Mouse (Mus musculus) adrenal gland, postnatal 25 days (tissue): ENCODE measurements around the gene Nsg1. TPM values are rescaled to one million over a fixed set of nuclear protein-coding genes. Genes with fewer than 3 reads are reported as not detected.
A peak's percentile ranks its signal among the peaks of the same experiment; 100 is the strongest.

Source experiments
- DNase-seq: peaks from one replicate; pipeline ENCODE4 v3.0.0; 2021; ENCODE audit warnings: mixed read lengths
- long read RNA-seq: library from polyadenylated mRNA; stranded (forward); transcript quantifications from one replicate; pipeline ENCODE4 v2.0.0, GENCODE M21; 2021
- total RNA-seq: library from RNA; stranded (reverse); gene quantifications from 2 replicates; pipeline ENCODE4 v1.2.3, GENCODE M21; 2021

The Nsg1 gene
- total RNA-seq, result 59.3 and 70.9 TPM in 2 replicates
- long read RNA-seq, transcript Nsg1-201 (5 exons, 2,581 nt), result major isoform, 53 of 62 reads
- long read RNA-seq, partial matches to known transcripts, result 4 of 62 reads
- long read RNA-seq, other reads (novel, unspliced or antisense), result 3 of 62 reads

DNA sequence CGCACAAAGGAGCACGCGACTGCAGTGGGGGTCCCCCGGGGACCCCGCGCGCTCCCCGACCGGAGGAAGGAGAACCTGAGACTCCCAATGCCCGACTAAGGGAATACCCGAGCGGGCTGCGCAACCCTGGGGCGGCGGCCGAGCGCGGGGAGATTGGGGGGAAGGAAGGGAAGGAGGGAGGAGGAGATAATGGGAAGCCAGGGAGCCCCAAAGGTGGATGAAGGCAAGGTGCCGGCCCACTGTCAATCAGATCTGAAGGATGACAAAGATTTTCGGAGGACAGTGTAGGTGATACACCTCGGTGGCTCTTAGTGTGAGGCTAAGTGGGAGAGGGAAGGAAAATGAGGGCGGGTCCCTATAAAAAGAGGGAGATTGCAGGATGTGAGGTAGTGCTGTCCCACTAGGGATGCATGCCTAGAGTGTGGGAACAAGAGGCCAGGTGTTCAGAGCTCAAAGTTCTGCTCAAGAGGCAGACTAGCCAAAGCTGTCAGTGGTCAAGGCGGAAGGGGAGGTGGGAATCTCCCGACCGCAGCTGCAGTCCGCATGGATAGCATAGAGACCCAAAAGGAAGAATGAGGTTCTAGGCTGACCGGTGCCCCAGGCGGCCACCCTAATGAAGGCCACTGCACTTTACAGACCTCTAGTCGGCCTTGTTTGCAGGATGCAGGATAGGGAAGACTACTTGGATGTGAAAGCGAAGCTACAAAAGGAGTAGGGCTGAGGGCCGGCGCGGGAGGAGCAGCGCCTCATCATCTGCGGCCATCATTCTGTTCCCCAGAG is at the start of gene Nsg1:
TSS of gene Nsg1 (minus strand) at position 274 of the 780 bp plus-strand sequence.
- no peak for DNase-seq

DNA sequence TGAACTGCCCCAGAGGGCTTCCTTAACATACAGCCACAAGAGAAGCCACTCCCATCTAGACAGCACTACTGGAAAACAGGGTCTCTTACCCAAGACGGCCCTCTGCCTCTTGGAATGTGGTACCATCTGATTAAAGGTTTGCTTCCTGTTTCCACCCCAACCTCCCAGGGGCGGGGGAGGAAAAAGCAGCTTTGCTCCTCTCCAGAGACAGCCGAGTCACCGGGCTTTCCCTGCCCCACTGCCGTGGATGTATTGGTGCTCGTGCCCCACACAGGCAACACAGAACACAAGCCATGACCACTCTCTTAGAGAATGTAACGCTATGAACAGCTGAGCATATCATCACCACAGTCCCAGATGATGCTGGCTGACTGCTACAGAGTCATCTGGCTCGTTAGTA is 49.3 kb upstream of the Nsg1 start:
- DNase-seq, result no peak

DNA sequence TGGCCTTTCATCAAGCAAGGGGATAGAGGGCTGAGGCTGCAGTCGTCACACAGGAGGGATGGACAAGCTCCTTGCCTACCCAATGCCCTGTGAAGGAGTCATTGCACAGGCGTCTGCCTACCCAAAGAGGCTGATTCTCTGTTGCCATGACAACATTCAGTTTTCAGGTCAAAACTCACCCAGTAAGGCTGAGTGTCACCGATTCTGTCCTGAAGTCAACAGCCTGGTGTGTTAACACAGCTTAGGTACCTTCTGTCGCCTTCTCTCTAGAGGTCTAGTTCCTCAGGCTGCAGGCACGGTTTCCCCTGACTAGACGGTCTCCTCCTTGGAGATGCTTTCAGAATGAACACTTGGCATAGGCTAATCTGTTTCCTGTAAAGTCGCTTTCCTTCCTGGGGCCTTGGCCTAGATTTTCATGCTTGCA is 45.6 kb upstream of the Nsg1 start:
- DNase-seq, result no peak

DNA sequence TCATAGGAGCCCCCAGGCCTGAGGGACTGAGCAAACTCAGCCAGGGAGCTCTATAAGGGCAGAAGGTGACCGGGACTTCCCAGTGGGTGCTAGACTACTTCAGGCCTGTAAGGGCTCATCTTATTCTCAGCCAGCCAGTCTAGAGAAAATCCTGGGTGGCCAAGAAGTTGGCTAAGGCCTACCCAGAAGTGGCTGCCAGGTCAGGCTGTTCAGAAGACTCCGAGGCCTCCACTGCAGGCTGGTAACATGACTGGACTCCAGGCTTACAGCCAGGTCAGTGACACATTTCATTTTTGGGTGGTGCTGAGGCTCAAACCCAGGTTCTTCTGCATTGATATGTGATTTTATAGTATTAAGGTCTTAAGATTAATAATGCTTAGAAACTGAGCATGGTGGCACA is 40.0 kb upstream of the Nsg1 start:
- no peak for DNase-seq

DNA sequence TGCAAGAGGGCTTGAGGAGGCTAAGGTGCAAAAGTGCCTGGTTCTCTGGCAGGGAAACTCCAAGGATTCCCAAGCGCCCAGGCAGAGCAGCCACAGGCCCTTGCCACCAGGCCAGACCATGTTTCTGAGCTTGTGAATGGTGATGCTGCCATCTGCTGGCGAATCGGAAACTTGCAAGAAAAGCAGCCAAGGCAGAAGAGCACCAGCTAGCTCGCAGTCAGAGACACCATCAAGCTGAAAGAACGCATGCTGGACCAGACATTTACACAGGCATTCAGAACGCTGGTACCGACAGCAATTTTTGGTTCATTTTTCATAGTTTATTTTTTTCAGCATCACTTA is 37.7 kb upstream of the Nsg1 start:
- peak; percentile 85 for DNase-seq

DNA sequence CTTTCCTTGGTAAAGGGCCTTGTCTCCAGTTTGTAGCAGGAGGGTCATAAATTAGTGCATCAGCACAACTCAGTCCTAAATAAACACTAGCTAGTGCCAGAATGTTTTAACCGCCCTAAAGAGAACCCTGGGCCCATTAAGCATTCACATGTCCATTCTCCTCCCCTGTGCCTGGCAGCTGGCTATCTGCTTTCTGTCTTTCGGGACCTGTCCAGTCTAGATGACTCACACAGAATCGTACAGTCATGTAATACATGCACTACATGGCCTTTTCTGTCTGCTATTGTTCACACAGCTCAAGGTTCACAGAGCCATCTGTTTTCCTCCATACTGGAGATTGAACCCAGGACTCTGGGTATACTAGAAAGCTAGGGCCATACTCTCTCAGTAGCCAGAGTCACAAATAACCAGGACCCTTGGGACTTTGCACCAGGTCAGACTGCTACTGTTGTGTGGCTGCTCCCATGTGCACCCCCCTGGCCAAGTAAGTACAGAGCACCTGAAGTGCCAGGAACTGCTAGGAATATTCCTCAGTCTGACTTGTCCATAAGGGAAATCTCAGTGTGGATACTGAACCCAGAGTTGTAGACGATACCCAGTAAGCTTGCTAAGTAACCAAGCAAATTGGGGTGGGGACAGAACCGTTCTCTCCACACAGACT is 37.2 kb upstream of the Nsg1 start:
- DNase-seq, result peak; percentile 28

DNA sequence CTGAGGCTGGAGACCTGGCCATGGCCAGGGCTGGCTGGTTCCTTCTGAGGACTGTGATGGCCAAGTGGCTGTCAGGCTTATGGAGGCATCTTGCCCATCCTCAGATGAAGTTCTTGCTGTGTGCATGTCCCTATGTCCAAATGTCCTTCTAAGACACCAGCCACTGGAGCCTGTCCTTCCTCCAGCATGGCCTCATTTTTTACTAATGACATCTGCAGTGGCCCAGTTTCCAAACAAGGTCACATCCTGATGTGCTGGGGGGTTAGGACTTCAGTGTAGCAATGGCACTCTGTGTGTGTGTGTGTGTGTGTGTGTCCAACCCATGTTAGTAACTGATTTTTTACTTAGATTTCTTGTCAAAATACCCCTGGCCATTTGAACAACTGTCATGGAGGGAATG is 36.2 kb upstream of the Nsg1 start:
- DNase-seq, result no peak

DNA sequence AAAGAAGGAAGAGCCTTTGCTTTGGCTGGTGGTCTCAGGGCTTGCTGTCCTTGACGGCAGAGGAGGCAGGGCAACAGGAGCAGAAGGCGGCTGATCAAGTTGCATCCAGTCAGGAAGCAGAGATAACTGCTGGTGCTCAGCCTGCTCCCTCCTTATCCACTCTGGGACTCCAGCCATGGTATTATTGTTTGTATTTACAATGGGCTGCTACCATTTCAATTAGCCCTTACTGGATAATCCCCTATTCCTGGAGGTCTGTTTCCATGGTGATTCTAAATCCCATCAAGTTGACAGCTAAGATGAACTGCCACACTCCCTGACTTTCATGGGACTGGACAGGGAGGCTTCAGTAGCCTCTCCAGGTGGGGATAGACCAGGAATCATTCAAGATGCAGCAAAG is 35.2 kb upstream of the Nsg1 start:
- DNase-seq, result no peak

DNA sequence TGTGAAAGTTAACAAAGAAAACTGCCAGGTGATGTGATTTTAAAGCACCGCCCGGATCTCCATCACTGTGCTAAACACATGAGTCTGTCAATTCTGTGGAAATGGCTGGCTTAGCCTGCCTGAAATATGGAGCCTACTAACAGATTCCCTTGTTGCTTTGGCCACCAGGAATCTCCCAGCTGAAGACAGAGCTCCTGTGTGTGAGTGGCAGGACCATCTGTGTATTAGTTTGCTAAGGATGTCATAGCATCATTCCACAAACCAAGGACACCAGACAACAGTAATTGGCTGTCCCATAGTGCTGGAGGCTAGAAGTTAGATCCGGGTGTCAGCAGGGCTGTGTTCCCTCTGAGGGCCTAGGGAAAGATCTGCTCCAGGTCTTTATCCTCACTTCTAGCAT is 31.2 kb upstream of the Nsg1 start:
- no peak for DNase-seq

DNA sequence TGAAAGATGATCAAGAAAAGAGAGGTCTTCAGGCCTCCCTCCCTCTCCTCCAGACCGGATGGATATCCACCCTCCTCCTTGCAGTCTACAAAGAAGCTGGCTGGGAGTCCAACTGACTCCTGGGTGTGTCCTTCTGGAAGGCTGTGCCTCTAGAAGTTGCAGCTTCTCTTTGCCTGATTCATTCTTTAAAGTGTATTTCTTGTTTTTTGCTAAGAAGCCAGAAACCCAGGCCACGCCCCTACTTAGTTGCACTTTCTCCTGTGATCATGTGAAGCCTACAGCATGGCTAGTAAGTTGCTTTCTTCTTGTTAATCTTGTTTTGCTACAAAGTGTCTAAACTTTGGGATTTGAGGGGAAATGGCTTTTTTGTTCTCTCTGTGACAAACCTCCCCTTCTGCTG is 27.3 kb upstream of the Nsg1 start:
- DNase-seq, result no peak

DNA sequence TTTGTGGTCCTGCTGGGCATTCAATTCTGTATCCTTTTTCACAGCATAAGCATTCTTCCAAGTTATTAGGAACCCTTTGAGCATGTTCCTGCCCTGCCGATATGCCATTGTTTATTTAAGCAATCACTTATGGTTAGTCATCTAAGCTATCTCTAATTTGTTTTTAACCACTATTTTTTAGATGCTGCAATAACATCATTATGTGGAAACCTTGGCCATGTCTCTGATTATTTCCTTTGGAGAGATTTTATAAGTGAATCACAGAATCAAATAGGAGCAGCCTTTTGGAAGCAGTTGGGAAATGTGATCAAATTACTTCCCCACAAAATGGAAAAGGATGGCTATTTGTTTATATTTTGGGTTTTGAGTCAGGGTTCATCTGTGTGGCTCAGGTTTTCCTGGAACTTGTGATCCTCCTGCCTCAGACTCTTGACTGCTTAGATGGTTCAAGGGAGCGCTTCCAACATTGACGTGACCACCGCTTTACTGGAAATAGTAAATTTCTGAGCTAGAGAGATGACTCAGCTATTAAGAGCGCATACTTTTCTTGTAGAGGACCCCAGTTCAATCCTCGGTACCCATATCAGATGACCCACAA is 25.1 kb upstream of the Nsg1 start:
- no peak for DNase-seq

DNA sequence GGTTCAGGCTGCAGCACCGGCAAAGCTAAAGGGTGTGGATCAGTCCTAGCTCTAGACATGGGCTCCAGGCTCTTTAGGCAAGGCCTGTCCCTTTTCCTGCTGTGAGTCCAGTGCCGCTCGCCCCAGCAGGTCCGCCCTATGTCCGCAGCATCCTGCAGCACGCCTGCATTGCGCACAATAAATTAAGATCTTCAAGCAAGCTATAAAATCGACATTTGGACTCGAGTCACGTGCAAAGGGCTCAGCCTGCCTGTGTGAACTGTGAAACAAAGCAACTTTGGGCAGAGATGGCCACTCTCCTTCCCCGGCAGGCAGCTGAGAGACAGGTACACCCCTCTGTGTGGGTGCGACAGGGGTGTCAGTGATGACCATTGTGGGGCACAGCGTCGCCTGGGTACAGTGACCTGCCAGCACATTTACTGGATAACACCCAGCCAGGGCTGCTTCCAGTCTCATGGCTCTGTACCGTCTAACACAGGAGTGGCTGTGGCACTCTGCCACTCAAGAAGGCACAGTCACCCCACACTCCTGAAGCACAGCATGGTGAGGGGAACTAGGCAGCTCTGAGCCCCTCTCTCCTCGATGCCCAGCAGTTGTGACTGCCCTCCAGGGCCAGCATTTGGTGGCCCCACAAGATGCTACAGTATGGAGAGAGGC is 14.7 kb upstream of the Nsg1 start:
- DNase-seq, result no peak

DNA sequence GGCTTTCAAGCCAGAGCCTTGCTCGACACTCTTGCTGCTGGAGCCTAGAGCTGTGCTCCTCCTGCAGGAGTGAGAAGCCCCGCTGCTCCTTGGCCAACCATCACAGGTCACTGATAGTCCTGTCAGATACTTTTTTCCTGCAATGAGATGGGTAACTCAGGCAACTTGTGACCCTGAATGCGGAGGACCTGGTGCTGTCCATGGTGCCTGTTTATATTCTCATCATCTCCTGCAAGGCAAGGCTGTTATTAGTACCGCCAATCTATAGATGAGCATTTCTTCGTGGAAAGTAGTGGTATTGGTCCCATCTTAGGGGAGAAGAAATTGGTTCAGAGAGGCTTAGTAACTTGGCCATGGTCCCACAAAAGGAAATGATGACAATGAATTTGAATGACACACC is 14.1 kb upstream of the Nsg1 start:
- no peak for DNase-seq

DNA sequence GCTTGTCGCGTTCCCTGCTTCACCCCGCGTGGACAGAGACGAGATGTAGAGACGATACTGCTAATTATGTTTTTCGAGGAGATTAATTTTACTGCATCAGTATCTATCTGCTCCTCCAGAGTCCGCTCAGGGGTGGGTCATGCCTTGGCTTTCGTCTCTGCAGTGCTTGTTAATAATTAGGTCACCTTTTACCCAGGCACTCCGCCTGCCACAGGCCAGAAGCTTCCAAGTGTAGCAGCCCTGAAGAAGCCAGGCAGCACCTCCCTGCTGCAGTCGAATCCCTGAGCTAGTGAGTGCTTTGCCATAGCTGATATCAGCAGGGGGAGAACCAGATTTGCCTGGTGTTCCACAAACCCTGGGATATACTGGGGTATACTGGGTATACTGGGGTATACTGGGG is 8.8 kb upstream of the Nsg1 start:
- no peak for DNase-seq

DNA sequence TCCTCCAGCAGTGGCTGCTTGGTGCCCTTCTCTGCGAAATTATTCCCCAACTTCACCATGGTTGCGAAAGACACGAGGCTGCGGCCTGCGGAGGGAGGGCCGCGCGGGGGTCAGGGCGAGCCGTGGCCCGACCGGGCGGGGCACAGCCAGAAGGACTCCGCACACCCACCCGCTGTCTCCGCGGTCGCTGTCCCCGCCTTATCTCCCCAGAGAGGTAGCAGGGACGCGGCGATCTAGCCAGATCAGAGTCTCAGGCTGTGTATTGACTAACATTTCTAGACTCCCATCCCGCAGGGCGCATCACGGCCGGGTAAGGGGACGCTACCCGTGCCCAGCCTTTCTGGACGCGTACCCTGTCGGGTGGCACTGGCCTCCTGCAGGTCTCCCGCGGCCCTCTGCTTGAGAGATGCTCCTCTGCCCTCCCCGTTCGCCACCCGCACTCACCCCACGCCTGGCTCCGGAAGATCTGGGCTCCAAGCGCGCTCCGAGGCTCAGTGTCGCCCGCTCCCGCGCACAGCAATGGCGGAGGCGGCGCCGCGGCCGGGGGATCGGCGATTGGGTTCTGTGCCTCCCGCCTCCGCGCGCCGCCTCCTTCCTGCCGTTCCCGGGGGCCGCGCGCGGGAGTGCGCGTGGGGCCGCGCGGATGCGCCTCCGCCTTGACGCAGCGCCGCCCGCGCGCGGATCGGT is 617 bp downstream of the Nsg1 start:
- peak; percentile 76 for DNase-seq

DNA sequence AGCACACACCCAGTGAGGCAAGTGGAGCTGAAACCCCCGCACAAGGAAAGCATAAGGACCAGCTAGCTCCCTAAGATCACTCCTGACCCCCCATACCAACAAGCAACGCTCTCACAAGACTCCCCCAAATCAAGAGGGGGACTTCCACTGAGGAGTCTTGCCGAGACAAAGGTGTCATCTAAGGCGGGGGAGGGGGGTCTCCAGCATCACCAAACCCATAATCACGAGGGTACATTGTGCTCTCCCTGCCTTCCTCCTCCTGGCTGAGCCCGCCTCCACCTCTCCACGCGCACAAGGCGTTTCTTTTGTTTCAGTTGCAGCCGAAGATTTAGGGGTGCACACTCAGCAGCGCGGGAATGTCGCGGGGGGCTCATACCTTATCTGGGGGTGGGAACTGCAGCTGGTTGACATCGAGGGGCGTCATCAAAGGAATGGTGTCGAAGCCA is 1.2 kb downstream of the Nsg1 start:
- DNase-seq, result no peak

DNA sequence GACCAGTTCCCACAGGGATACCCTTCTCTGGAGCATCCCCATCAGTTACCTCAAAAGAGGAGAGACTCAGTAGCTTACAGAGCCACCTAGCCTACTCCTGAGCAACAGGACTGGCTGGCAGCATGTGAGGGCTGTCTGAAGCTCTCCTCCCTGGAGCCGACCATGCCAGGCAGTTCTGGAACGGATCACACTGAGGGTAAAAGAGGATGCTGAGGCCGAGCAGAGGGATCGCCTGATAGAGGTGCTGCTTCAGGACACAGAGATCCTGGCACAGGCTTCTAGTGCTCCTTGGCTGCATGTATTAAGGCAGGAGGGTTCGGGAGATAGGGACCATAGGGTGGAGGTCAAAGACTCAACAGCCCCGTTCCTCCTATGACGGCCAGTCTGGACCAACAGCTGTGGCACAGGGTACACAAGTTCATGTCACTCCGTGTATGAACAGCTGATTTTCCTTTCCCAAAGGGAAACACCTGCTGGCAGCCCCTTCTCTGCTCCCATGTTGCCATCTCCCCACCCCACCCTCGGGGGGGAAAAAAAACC is 2.2 kb downstream of the Nsg1 start:
- no peak for DNase-seq

DNA sequence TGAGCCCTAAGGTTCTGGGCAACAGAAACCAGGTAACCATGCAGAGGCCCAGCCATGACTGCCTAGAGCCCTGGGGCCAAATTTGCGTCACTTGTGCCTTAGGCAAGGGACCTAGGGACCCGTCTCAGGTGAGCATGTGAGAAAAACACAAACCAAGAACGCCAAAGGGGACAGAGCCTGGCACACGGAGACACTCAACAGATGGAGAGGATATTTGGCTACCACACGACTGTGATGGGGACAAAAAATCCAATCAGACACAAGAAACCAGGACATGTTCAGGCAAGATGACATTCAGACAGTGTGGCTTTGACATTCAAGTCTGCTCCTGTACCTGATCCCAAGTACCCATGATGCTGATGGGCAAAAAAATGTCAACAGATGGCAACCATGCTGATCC is 6.1 kb downstream of the Nsg1 start:
- DNase-seq, result no peak

DNA sequence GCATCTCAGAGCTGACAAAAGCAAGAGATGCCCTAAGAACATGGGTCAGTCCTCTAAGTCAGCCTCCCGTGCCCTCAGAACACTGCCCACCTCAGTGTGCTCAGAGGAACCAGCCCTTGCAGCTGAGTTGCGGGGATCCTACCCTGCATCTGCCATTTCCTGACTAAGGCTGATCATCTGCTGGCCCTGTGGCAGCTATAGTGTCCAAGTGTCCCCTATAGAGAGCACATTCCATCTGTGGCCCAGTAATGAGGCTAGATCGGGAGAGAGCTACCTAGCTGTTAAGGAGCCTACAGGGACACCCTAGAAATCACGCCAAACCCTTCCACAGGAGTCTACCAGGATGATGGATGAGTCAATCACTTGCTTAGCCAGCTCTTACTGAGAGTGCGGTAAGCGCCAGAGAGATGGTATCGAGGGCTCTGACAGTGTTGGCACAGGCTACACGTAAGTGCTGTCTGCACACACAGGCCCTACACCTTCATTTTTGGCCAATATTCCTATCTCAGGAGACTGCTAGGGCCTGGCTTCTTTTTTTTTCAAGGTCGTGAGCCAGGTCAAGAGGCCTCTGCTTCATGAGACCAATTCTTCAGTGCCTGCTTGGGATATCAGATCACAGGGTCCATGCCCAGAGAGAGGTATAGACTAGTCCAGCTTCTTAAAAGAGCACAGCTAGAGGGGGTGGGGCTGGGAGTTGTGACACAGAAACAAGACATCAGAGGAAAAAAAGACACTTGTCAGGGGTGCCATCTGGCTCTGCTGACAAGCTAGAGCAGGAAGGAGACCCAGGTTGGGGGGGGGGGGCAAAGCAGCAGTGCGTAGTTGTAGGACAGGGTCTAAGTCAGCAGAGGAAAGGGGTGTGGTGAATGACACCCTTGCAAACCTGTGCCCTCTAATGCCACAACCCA is 7.3 kb downstream of the Nsg1 start:
- DNase-seq, result no peak

DNA sequence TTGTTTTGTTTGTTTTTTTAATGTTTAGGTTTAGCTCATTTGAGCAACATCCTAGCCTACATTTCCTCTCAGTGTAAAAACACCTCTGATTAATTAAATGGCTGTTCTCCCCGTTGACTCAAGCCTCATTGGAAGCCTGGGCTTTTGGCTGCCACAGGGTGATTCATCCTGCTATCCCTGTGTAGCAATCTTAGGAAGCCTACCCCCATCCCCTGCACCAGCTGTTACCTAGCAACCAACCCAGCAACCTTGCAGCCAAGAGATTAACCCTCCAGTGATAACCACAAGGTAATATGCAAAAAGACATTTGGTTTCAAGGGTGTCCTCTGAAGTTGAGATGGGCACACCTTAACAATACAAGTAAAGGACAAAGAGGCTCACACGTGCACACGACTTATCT is 8.4 kb downstream of the Nsg1 start:
- DNase-seq, result peak; percentile 20

DNA sequence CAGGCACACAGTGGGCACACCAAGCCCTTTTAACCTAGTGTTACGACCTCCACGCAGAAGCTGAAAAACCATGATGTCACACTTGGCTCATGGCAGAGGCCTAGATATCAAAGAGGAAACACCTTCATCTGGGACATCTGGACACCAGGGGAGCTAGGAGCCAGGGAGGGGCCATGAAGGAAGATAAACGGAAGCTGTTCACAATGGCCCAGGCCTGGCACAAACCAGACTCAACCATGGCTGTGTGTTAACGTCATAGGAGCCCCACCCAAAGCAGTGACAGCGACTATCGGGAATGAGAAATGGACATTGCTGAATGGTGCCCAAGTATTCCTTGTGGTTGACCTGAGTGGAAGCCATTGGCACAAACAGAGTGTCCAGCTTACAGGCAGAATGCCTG is 13.2 kb downstream of the Nsg1 start:
- no peak for DNase-seq
